Mouse (Mus musculus) gastrocnemius, postnatal 4 days (tissue): ENCODE data around the gene Zfp768. TPM values are rescaled to one million over a fixed set of nuclear protein-coding genes. Genes with fewer than 3 reads are reported as not detected.
"Not testable (repeated sequence)": the region's sequence is repeated elsewhere in the genome, so short reads cannot be mapped to it uniquely, and the experiment has no call there.

Experiments used
- DNase-seq, 2 experiments: peaks; one replicate each; pipeline ENCODE4 v3.0.0; 2021 to 2022; ENCODE audit warnings: low spot score in 2 of 2, mixed read lengths in 2 of 2
- total RNA-seq, 2 experiments: library from RNA; stranded (reverse); gene quantifications; 2 replicates each; pipeline ENCODE4 v1.2.3; 2021

Zfp768 gene
- total RNA-seq, 2 experiments from 2014 or later, result 32.3 to 36.0 TPM

GRCm38 (mm10) chr7:127358472-127358871 lies 13.1 kb upstream of the Zfp768 start:
- no peak for DNase-seq

DNA sequence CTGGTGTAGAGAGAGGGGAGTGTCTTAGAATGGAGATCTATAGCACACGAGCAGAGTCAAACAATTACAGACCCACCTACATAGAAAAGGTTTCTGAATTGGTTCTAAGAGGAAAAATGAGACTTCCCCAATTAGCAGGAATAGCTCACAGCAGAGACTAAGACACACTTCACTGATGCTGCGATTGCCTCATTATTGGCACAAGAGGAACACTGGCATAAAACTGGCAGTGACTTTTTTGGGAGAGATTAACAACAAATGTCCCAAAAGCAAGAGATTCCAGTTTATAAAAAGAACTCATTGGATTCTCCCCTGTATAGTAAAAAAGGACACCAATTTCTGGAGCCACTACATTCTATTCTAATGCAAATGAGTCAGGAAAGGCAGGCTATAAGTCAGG lies 12.5 kb upstream of the Zfp768 start:
- no peak for DNase-seq

DNA sequence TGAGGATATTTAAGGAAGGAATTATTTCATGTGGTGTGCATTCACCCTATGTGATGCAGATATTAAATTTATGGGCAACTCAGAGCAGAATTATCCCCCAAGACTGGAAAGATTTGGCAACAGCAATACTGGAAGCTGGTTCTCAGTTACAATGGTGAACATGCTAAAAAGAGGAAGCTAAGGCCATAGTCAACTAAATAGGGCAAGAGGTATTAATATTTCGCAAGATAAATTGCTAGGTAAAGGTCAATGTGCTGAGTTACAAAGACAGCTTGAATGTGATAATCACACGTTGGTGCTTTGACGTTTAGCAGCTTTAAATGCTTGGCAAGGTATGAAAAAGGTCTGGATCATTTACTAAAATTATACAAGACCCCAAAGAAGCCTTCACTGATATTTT lies 10.4 kb upstream of the Zfp768 start:
- no peak for DNase-seq

DNA sequence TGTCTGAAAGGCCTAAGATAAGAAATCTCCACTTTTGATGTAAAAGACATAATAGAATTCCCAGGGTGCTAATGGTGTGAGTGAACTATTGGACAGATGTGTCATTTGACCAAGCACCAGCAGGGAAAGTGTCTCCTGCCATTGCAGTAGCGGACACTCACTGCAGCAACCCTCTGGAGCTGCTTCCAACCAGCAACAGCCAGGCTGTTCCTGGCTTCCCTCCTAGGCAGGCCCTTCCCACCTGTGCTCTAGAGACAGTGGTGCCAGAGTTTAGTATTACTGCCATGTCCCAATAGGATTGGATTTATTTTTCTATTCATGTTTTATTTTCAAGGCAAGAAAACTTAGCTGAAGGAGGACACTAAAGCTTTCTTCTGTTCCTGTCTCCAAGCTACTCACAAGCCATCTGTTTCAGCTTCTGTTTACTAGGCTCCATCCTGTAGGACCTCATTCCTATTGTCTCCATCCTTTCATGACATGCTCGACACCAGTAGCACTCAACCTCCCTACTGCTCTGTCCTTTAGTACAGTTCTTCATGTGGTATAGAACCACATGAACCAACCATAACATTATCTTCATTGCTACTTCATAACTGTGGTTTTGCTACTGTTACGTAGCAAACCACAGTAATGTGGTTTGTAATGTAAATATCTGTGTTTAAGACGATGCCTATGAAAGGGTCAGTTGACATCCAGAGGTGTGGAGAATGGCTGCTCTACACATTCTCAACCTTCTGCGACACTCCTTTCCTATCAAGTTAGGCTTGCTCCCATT lies 6.0 kb upstream of the Zfp768 start:
- DNase-seq, result no peak

DNA sequence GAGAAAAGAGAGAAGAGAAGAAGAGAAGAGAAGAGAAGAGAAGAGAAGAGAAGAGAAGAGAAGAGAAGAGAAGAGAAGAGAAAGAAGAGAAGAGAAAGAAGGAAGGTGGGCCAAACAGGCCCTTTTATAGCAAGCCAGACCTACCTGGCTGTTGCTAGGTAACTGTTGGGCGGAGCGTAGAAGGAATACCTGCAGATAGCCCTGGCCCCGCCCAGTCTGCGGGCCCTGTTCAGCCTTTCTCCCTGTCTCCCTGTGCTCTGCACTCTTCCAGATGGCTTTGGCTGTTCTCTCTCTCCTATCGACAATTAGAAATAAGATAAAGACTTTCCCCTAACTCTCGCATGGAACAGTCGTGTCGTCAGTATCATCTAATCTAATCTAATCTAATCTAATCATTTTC lies 1.3 kb upstream of the Zfp768 start:
- no peak for DNase-seq

GRCm38 (mm10) chr7:127345092-127345491 lies 297 bp downstream of the Zfp768 start:
- DNase-seq, result peak in 1 of 2 experiments; percentile 71

DNA sequence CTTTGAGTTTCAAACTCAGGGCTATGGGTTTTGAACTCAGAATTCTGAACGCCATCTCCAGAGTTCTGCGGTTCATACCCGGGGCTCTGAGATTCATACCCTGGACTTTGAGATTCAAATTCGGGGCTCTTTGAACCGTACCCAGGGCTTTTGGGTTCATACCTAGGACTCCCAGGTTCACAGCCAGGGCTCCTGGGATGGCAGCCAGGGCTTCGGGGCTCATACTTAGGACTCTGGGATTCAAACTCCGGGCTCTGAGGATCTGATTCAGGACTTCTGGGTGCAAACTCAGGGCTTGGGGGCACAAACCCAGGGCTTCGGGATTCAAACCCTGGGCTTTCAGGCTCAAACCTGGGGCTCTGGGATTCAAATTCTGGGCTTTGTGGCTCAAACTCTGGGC lies 1.0 kb downstream of the Zfp768 start:
- no peak for DNase-seq

- DNase-seq, result no peak
Measured at GRCm38 (mm10) chr7:127343351-127344019, 1.9 kb downstream of the Zfp768 start.

DNA sequence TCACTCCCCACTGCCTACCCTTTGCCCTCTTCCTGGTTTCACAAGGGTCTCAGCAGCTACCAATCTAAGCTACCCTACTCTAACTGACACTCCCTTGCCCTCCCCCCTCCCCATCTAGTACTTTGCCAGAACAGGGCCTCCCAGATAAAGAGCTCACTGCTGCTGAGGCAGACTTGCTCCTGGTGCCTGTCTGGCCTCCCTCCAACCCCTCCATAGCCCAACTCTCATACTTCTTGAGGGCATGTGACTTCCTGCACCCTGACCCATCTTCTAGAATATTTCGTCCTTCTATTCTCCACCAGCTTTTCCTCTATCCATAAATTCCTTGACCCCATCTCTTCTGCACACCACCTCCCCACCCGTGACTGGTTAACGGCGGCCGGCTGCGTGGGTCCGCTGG lies 2.5 kb downstream of the Zfp768 start:
- no peak for DNase-seq

- DNase-seq, result no peak
Measured at GRCm38 (mm10) chr7:127342332-127342731, 3.1 kb downstream of the Zfp768 start.

- DNase-seq, result not testable (repeated sequence)
Measured at GRCm38 (mm10) chr7:127341861-127342260, 3.5 kb downstream of the Zfp768 start.

GRCm38 (mm10) chr7:127341356-127341755 lies 4.0 kb downstream of the Zfp768 start:
- no peak for DNase-seq

- DNase-seq, result no peak
Measured at GRCm38 (mm10) chr7:127337636-127338035, 7.8 kb downstream of the Zfp768 start.

- no peak for DNase-seq
Measured at GRCm38 (mm10) chr7:127335604-127336003, 9.8 kb downstream of the Zfp768 start.

GRCm38 (mm10) chr7:127333240-127333639 lies 12.1 kb downstream of the Zfp768 start:
- no peak for DNase-seq

- peak; percentile 49 to 78 for DNase-seq
Measured at GRCm38 (mm10) chr7:127326685-127327084, 18.7 kb downstream of the Zfp768 start.

DNA sequence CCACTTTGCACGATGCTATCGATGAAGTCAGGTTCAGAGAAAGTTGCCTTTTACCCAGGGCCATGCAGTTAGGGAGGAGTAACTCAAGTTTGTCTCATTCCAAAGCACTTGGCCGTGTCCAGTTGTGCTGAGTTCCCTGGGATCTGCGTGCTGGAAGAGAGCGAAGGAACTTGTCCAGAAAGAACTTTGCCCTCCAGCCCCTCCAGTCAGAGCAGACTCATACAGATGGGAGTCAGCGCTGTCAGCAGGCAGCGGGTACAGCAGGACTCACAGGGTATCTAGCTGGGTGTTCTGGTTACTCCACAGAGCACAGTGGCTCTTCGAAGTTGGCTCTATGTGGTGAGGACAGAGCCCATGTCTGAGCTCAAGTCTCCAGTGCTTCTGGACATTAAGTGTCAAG lies 19.8 kb downstream of the Zfp768 start:
- no peak for DNase-seq

GRCm38 (mm10) chr7:127324944-127325343 lies 20.4 kb downstream of the Zfp768 start:
- DNase-seq, result no peak

DNA sequence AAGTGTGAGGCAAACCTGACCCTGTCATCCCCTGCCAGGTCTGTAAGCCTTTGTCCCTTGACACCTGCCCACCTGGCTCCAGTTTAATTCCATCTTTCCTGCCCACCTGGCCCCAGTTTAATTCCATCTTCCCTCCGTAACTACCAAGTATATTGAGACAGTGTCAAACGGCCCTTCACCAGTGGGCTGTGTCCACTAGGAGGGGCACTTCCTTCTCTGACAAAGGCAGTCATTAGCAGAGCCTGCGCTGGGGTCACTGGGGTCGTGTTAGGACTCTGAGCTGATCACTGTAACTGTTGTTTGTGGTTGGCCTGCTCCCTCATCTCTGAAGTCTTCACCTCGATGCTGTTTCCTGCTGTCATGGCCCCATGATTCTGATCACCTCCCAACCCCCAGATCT lies 23.3 kb downstream of the Zfp768 start:
- peak in 1 of 2 experiments; percentile 43 for DNase-seq

DNA sequence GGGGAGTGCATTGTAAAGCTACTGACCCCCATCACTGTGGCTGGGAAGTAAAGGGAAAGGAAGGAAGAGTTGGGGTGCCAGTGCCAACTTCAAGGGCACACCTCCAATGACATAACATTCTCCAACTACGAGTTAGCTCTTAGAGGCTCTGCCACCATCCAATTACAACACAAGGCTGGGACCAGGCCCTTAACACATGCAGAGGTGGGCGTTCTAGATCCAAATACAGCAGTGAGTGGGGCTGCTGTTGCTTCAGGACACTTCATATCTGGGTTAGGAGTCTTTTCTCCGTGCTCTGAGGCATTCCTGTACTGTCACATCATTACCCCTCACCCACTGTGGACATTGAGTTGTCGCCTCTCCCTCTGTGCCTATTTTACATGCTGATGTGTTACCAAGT lies 24.3 kb downstream of the Zfp768 start:
- no peak for DNase-seq

DNA sequence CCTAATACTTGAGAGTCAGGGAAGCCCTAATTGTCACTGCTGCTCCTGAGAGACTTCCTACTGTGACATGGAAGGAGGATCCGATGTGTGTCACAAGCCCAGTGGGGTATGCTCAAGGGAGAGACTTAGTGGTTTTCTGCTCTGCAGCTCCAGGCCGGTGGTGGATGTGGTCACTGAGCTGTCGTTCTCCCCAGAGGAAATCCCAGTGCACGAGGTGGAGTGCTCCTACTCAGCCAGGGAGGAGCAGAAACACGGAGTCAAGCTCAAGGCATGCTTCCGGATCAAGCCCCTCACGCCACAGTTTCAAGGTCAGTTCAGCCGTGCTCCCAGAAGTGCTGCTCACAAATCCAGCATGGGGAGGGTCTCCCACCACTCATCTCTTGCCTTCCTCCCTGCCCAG lies 31.5 kb downstream of the Zfp768 start:
- no peak for DNase-seq

DNA sequence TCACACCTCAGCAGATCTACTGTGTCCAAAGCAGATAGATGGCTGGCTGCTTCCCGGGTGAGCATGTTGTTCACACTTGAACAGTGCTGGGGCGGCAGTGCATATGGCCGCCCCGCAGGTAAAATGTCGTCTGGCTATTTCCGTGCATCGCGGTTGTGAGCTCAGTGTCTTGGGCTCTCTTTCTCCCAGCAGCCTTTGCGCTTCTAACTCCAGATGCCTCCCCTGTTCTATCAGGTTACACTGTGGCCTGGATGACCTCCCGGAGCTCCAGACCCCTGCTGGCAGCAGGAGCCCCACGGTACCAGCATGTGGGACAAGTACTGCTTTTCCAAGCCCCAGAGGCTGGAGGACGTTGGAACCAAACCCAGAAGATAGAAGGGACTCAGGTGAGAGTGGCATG lies 35.4 kb downstream of the Zfp768 start:
- DNase-seq, result no peak

GRCm38 (mm10) chr7:127308887-127309286 lies 36.5 kb downstream of the Zfp768 start:
- DNase-seq, result peak in 1 of 2 experiments; percentile 49
